Mouse (Mus musculus): ENCODE measurements around the gene Gas2.

DNA sequence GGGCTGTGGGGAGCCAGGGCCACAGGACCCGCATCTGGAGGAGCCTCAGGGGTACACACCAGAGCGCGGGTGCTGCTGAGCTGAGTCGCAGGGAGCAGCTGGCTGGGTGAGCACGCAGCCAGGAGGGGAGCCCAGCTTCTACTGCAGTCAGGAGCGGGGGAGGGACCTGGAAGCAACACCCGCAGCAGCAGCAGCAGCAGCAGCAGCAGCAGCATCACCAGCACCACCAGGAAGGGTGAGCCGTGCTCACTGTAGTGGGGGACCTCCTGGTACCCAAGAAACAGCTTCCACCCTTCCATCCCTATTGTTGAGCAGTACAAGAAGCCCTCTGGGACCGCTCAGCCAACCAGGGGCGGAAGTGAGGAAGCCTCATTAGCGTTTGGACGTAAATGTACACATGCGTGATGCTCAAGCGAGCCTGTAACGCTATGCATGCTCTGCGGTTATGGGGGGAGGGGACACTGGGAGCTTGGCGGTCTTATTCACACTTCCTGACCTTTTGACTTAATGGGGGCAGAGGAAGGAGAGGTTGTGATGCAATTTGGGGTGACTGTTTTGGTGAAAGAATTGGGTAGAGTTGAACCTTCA, 17.4 kb downstream of the Gas2 start:
- TF ChIP-seq CTCF (conservative IDR thresholded peaks at IDR 0.05; ENCODE audit: low read length), result no peak
- TF ChIP-seq POU5F1 (IDR thresholded peaks at IDR 0.05; ENCODE audit: borderline replicate concordance, low read length), result no peak

All from E14TG2a.4 (cell line).